Mouse (Mus musculus) thymus, adult 18-20 months (tissue): ENCODE data around the gene Mns1.
"Not testable (repeated sequence)": the region's sequence is repeated elsewhere in the genome, so short reads cannot be mapped to it uniquely, and the experiment has no call there.

ENCODE experiments used
- DNase-seq, 2 experiments: peaks; one replicate each; pipeline ENCODE4 v3.0.0; 2022; ENCODE audit warnings: mixed read lengths in 2 of 2

The Mns1 gene

GRCm38 (mm10) chr9:72427861-72428260, 9.9 kb upstream of the Mns1 start:
- DNase-seq: no peak

- DNase-seq: no peak
Measured at GRCm38 (mm10) chr9:72434876-72435275, 2.9 kb upstream of the Mns1 start.

DNA sequence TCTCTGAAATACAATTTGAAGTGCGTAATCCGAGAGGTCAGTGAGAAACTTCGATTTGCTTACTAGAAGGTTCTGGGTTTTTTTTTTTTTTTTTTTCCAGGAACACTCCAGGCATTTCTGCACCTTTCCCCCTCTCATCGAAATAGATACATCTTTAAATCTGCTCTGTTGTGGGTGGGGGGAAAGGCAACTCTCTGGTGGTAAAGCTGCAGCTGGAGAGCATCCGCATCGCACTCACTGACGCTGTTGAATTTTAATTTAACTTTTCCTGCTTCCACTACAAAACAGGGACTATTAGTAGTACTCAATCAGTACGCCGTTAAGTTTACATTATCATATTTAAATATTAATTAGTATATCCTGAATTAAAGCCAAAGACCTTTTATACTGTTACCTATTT, 938 bp downstream of the Mns1 start:
- DNase-seq: no peak

- DNase-seq: no peak
Measured at GRCm38 (mm10) chr9:72440358-72440757, 2.5 kb downstream of the Mns1 start.

DNA sequence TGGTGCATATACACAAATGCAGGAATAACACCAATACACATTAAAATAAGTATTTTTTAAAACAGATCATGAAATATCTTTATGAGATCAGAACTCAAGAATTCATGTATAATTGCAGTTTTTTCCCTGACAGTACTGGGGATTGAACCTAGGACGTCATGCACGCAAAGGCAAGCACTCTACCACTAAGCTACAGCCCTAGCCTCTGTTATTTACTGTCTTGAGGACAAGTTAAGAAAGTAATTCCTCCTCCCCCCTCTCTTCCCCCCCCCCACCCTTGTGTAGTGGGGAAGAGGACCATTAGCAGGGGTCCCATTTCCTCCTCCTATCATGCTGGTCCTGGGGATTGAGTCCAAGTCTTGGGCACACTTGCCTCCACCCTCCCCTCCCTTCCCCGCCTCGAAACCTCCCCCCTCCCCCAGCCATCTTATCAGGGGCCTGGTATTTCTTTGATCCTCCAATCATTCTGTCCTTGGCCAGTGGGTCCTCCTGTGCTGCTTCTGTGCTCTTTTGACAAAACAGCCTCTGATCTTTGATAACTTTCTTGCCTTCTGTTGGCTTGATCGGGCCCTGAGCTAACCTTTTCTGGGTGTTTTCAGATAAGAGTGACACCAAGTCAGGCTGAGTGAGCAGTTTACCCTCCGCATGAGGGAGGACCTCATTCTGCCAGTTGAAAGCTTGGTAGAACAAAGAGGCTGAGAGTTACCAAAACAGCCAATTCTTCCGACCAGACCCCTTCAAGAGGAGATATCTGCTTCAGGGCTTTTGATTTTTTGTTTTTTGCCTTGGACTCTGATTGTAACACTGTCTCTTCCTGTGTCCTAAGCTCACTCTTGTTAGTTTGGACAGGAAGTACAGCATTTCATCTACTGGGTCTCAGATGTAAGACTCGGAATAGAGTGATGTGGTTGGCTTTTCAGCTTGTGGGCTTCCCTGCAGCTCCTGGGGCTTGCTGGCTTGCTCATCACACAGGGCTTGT, 3.4 kb downstream of the Mns1 start:
- DNase-seq: no peak

- peak; percentile 39 to 61 for DNase-seq
Measured at GRCm38 (mm10) chr9:72441927-72442715, 4.3 kb downstream of the Mns1 start.

GRCm38 (mm10) chr9:72448026-72448425, 10.2 kb downstream of the Mns1 start:
- DNase-seq: peak; percentile 40 to 42

GRCm38 (mm10) chr9:72449367-72449766, 11.6 kb downstream of the Mns1 start:
- DNase-seq: peak; percentile 29 to 49

GRCm38 (mm10) chr9:72449841-72450240, 12.0 kb downstream of the Mns1 start:
- DNase-seq: no peak

DNA sequence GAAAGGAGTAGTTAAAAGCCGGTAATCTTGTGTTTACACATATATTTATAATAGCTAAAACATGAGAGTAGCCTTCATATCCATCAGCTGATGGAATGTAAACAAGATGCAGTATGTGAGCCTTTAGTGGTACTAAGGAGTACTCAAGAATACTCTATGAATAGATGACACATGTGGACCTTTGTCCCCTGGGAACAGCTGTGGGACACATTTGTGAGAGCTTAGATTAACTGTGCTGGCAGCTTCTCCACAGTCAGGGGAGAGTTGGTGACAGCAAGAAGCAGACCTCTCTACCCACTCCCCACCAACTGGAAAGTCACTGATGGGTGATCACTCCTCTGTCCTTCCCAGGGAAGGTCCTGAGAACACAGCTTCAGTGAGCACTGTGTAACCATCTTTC, 12.6 kb downstream of the Mns1 start:
- DNase-seq: no peak

DNA sequence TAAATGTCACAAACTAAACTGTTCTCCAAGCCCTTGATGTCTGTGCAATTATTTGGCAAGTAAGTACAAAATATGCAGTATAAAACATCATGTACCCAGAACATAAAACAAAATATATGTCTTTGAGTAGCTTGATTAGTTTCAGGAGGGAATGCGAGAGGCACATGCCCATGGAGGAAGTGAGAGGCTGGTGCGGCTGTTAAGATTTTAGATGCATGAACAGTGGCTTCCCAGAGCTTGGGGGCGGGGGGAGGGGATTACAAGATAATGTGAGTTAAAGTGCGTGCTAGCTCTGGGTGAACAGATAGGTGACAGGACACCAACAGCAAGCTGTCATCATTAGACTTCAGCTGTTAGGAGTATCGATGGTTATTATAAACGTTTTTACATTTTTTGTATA, 13.3 kb downstream of the Mns1 start:
- DNase-seq: no peak

DNA sequence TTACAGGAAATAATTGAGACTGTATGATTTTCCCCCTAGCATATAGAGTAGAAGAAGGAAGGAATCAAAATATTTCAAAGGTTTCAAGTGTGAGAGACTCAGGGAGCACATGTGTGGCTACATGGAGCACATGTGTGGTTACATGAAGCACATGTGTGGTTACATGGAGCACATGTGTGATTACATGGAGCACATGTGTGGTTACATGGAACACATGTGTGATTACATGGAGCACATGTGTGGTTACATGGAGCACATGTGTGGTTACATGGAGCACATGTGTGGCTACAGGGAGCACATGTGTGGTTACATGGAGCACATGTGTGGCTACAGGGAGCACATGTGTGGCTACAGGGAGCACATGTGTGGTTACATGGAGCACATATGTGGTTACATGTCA, 16.5 kb downstream of the Mns1 start:
- DNase-seq: not testable (repeated sequence)

GRCm38 (mm10) chr9:72456374-72456773, 18.6 kb downstream of the Mns1 start:
- DNase-seq: no peak

GRCm38 (mm10) chr9:72458233-72458632, 20.4 kb downstream of the Mns1 start:
- DNase-seq: peak; percentile 60 to 67

DNA sequence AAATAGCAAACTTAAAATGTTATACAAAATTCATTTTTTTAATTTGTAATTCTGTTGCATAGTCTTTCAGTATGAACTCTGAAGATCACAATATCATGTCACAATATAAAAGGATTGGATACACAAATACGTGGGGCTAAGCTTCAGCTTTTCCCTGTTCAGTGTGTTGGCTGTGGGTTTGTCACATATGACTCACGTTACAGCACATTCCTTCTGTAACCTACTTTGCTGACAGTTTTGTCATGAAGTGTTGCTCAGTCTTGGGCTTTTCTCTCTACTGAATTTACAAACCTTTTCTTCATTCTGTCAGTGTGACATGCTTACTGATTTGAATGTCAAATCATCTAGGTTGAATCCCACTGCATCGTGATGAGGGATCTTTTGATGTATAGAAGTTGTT, 21.9 kb downstream of the Mns1 start:
- no peak for DNase-seq

GRCm38 (mm10) chr9:72460767-72461166, 23.0 kb downstream of the Mns1 start:
- DNase-seq: no peak

DNA sequence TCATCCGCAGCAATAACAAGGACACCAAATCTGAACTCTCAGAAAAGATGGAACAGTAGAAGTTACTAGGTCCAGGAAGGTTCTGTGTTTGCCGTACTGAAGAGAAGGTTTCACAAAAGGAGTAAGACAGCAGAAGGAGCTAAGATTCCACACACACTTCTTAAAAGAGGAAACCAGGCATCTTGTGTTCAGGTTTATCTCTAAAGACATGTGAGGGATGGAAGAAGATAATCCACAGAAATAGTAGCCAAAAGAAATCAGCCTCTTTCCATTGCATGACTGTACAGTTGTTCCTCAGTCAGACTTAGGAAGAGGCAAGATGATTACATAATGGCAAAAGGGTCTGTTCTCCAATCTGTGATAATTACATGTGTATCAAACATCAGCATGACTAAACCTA, 24.6 kb downstream of the Mns1 start:
- no peak for DNase-seq

DNA sequence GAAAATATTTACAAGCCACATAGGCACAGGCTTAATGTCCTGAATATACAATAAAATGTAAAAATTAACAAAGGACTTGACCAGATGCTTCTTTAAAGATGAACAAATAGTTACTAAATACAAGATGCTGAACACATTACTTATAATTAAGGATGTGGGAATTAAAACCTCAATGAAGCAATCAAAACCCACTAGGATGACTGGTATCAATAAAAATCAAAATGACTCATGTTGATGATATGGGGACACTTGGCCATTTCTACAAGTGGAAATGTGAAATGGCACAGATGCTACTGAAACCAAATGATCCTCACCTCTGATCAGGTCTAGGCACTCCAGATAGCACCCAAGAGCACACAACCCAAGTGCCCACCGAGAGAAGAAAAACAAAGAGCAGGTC, 27.0 kb downstream of the Mns1 start:
- DNase-seq: no peak

DNA sequence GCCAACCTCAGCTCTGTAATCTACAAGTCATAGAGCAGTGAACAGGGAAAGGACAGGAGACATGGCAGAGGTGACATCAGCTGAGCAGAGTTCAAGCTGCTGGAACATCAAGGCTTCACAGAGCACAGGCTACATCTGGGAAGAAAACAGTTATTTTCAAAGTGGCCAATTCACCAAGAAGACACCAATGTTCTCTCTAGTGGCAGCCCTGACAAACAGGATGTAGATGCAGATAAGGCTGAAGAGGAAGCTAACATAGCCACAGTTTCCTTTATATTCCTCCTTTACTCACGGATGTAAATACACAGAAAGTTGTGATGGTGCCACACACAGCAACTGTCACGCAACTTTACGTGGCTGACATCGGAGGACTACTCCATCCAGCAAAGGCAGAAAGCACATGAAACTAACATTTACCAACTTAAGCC, 28.0 kb downstream of the Mns1 start:
- DNase-seq: peak in 1 of 2 experiments; percentile 47

- DNase-seq: peak in 1 of 2 experiments; percentile 39
Measured at GRCm38 (mm10) chr9:72467551-72468407, 30.0 kb downstream of the Mns1 start.

DNA sequence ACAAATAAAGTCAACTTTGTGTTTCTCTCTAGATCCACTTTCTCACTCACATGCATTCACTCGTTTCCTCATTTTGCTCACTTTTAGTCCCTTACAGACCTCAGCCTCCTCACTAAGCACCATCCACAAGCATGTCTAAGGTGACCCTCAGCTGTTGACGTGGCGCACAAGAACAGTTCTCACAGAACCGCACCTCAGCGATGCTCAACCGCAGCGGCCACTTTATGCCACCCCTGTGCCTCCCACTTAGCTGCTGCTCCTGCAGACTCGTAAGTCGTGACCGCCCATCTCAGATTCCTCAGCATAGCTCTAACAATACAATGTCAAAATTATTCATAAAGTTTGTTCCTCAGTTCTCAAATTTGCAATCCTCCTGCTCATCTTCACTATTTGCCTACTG, 30.8 kb downstream of the Mns1 start:
- DNase-seq: no peak

DNA sequence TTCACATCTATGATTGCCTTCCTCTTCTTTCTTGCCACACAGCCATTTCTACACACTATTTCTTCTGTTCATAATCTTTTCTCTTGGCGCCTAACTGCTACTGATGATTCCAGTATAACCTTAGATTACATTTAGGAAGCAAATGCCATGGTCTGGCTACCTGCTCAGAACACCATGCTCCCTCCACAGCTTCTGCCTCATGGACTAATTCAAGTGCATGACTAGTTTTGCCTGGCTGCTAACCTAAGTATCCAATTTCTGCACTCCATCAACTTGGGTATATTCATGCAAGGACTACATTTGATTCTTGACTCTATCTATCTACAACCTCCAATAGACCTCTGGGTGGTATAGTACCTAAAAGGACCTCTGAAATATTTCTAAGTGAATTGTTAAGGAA, 32.0 kb downstream of the Mns1 start:
- DNase-seq: no peak

DNA sequence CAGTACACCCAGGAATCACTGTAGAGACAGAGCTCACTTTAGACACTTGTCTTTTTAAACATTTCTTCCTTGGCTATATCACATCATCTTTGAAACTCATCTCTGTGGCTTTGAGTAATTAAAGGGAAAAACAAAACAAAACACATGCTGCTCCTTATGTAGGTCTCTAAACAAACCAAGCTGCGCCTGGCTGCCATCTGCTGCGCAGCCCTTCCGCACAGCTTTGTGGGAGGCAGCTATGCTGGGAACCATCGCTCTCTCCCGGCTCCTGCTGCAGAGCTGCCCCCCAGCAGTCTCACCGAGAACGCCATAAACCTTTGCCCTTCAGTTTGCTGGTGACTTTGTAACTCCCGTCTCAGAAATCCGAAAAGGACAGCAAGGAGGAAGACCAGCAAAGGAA, 37.7 kb downstream of the Mns1 start:
- no peak for DNase-seq
